Mouse (Mus musculus) forebrain, embryonic 14.5 days (tissue): ENCODE measurements at regions not wholly inside any gene's neighbourhood (a gene's known extent, or its start where the extent isn't known, plus 50 kb on each side); places are given as distances from the start of the nearest gene placed in this dataset.

Experiments
- ATAC-seq: fragments of 200-750 bp; cut with Nextera tagmentation; 2 replicates; pipeline ENCODE4 v1.8.0; 2017; ENCODE audit warnings: mild to moderate bottlenecking, moderate library complexity
- DNase-seq: peaks from one replicate; pipeline ENCODE4 v3.0.0-alpha.2; 2015; ENCODE audit warnings: low spot score
- H3K27ac ChIP-seq: fragments of 300-500 bp; sonication (generic); 2 replicates; pipeline ENCODE4 v1.5.1; 2014; ENCODE audit warnings: low read depth, mild to moderate bottlenecking, control low read depth, low read length, moderate library complexity
- H3K27me3 ChIP-seq: fragments of 300-500 bp; sonication (generic); replicated peaks from 2 replicates; pipeline ENCODE4 v1.6.1; 2014; ENCODE audit warnings: low read length, control low read depth, mixed read lengths; ENCODE audit not compliant: control insufficient read depth, insufficient read depth
- H3K36me3 ChIP-seq: fragments of 300-500 bp; sonication (generic); 2 replicates; pipeline ENCODE4 v1.6.1; 2014; ENCODE audit warnings: low read length, control low read depth; ENCODE audit not compliant: control insufficient read depth, insufficient read depth
- H3K4me1 ChIP-seq: fragments of 300-500 bp; sonication (generic); 2 replicates; pipeline ENCODE4 v1.6.1; 2014; ENCODE audit warnings: antibody characterized with exemption, low read length, control low read depth; ENCODE audit not compliant: control insufficient read depth, insufficient read depth
- H3K4me2 ChIP-seq: fragments of 300-500 bp; sonication (generic); 2 replicates; pipeline ENCODE4 v1.6.1; 2014; ENCODE audit warnings: mild to moderate bottlenecking, control low read depth, low read length
- H3K4me3 ChIP-seq: fragments of 300-500 bp; sonication (generic); 2 replicates; pipeline ENCODE4 v1.5.1; 2014; ENCODE audit warnings: low read depth, low read length, control low read depth
- H3K9ac ChIP-seq: fragments of 300-500 bp; sonication (generic); 2 replicates; pipeline ENCODE4 v1.6.1; 2014; ENCODE audit warnings: mild to moderate bottlenecking, low read length, control low read depth, moderate library complexity
- H3K9me3 ChIP-seq: fragments of 300-500 bp; sonication (generic); replicated peaks from 2 replicates; pipeline ENCODE4 v1.6.1; 2016; ENCODE audit warnings: low read length, control low read depth, mixed read lengths; ENCODE audit not compliant: control insufficient read depth
- WGBS: fragments of 180-500 bp; shearing (Covaris S2); extraction: QIAGEN DNeasy Blood & Tissue Kit; methylation state at CpG from one replicate; pipeline ENCODE4 v1.1.7; 2014; 5-methylcytosine and 5-hydroxymethylcytosine counted together

DNA sequence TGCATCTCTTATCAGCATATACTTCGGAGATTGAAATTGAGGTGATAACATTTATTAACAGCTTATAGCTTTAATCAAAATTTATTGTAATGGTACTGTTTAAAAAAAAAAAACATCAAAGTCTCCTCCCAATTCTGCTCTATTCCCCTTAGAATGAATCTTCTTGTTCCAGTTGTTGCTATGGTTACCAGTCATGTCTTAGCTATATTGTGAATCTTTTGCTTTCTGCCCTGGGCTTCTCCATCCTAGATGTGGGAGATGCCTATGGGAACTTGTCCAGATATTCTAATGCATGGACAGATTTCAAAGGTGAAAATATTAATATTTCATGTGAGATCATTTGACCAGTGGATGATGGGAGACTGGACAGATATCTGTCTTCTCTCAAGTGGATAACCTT, 79.5 kb upstream of the Cxadr start:
- H3K36me3 ChIP-seq, result no peaks in the 10 kb centered on the region
- no peak overlapping the region for H3K9ac ChIP-seq
- H3K4me3 ChIP-seq, result no peak overlapping the region
- no peaks in the 10 kb centered on the region for H3K9me3 ChIP-seq
- H3K4me2 ChIP-seq, result no peak overlapping the region
- H3K4me1 ChIP-seq, result peaks cover 5% of the 10 kb centered on the region
- 96% methylated on average over 1 of the region's 1 CpGs for WGBS
- H3K27me3 ChIP-seq, result no peaks in the 10 kb centered on the region
- ATAC-seq (no peak), DNase-seq (peak; percentile 34)
- no peak overlapping the region for H3K27ac ChIP-seq

DNA sequence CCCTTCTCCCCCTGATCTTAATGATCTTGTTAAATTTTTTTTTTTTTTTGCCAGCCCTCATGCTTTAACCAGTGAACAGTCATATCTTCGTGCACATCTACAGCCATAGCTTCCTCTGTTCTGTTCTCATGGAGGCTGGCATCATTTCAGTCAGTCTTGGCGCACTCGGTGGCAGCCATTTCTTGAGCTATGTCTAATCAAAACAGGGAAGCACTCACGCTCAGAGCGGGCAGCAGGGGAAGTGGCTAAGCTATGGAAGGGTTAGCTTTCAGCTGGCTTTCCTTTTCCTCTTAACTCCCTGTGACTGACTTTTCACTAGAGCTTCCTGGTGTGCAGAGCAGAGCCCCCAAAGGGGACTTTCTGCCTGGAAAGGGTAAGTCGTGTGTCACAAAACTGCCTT, 83.7 kb upstream of the Cxadr start:
- DNase-seq (peak; percentile 57), ATAC-seq (no peak)
- Histone ChIP-seq H3K27me3 (no peaks in the 10 kb centered on the region), H3K9ac (no peak overlapping the region), H3K4me2 (peak overlapping the region; percentile 4; the same call in 1 of the 2 replicates), H3K27ac (no peak overlapping the region), H3K36me3 (no peaks in the 10 kb centered on the region), H3K4me3 (no peak overlapping the region), H3K4me1 (peaks cover 5% of the 10 kb centered on the region), H3K9me3 (no peaks in the 10 kb centered on the region)
- 28% methylated on average over 6 of the region's 6 CpGs for WGBS

GRCm38 (mm10) chr16:78216752-78217351, 84.4 kb upstream of the Cxadr start:
- ATAC-seq (no peak), DNase-seq (no peak)
- Histone ChIP-seq H3K9me3 (no peaks in the 10 kb centered on the region), H3K36me3 (no peaks in the 10 kb centered on the region), H3K9ac (no peak overlapping the region), H3K27ac (no peak overlapping the region), H3K4me1 (peaks cover 5% of the 10 kb centered on the region), H3K27me3 (no peaks in the 10 kb centered on the region), H3K4me2 (no peak overlapping the region), H3K4me3 (no peak overlapping the region)
- WGBS, result 41% methylated on average over 9 of the region's 9 CpGs

DNA sequence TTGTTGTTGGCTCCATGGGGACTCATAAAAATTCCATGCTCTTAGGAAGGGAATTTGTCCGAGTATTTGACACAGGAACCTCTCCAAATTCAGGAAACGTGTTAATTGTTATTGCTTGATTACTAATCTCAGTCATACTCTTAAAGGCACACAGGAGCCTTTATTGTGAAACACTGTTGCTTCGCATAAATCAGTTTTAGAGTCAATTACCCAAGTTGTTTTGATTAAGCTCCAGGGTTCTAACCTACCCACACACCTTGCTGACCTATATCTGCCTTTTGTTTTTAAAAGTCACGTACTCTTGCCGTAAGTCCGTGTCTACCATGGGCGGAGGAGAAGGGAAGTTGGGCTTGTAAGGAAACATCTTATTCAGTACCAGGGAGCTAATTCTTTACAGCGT, 89.6 kb upstream of the Cxadr start:
- no peak overlapping the region for H3K9ac ChIP-seq
- no peaks in the 10 kb centered on the region for H3K36me3 ChIP-seq
- H3K27me3 ChIP-seq, result no peaks in the 10 kb centered on the region
- H3K9me3 ChIP-seq, result no peaks in the 10 kb centered on the region
- H3K4me1 ChIP-seq, result no peaks in the 10 kb centered on the region
- no peak for DNase-seq
- no peak overlapping the region for H3K4me2 ChIP-seq
- WGBS, result 79% methylated on average over 8 of the region's 8 CpGs
- no peak overlapping the region for H3K27ac ChIP-seq
- no peak overlapping the region for H3K4me3 ChIP-seq
- ATAC-seq, result no peak

DNA sequence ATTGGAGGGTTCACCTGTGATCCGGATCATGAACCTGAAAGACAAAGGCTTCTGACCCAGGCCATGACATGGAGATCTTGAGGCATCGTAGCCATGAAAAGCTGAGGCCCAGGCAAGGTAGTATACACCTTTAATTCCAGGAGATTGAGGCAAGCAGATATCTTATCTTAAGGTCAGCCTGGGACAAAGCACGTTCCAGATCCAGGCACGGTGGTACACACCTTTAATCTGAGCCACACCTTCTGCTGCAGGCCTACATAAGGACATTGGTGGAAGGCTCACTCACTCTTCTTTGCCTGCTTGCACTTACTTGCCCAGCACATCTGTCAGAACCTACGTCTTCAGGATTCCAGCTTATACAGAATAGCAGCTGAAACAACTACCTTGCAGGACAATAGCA, 93.0 kb upstream of the Cxadr start:
- Histone ChIP-seq H3K27ac (no peak overlapping the region), H3K36me3 (no peaks in the 10 kb centered on the region), H3K9me3 (no peaks in the 10 kb centered on the region), H3K4me1 (no peaks in the 10 kb centered on the region), H3K27me3 (no peaks in the 10 kb centered on the region), H3K4me3 (no peak overlapping the region), H3K4me2 (no peak overlapping the region), H3K9ac (no peak overlapping the region)
- ATAC-seq, result no peak
- no peak for DNase-seq
- WGBS, result 92% methylated on average over 5 of the region's 5 CpGs

DNA sequence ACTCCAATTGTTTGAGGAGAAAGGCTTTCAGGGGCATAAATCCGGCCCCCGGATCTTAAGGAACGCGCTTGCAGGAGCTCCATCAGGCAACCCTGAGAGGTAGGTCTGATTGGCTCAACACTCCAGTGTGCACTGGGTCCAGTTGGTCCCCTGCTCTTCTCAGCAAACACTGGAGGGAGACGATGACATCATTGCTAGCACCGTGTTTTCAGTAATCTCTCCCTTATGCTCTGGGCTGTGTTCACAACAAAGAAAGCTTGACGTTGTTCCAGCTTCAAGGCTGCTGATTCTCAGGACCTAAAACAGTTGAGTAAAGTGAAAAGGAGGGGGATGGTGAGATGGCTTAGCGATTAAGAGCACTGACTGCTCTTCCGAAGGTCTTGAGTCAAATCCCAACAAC, 97.0 kb upstream of the Cxadr start:
- no peak overlapping the region for H3K4me3 ChIP-seq
- H3K4me2 ChIP-seq, result no peak overlapping the region
- WGBS, result 46% methylated on average over 9 of the region's 9 CpGs
- H3K9me3 ChIP-seq, result no peaks in the 10 kb centered on the region
- H3K9ac ChIP-seq, result no peak overlapping the region
- H3K36me3 ChIP-seq, result no peaks in the 10 kb centered on the region
- peak; percentile 37 for DNase-seq
- no peaks in the 10 kb centered on the region for H3K4me1 ChIP-seq
- H3K27me3 ChIP-seq, result no peaks in the 10 kb centered on the region
- H3K27ac ChIP-seq, result no peak overlapping the region
- peak; percentile 62; the same call in 1 of the 2 replicates for ATAC-seq

DNA sequence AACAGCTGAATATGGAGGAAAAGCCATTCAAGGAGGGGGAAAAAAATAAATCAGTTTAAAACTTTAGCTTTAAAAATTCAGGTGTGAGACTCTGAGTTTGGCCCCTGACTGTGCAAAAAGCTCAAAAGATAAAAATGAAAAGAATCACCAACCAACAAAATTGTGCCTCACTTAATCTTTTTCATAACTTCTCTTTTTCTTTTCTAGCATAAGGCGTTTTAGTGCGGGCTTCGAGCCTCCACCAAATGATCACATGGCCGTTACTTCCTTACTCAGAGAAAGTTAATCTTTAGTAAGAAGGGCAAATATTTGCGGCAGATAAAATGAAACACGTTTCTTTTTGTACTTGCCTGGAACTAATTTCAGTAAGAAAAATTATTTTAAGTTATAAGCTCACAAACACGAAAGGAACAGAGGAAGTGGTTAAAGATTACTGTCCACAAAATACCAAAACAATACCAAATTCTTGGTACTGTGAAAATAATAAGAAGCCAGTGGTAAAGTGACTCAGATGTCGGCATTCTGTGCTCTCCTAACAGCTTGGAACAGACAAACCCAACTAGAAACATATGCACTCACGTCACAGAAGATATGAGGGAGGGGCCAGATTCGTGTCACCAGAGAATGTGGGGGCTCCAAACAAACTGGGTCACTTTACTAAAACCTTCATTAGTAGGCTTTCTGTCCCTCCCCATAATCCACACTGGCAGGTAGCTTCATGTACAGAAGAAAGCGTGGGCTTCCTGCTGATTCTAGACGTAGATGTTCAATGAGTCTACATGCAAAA, 101.1 kb upstream of the Cxadr start:
- no peak overlapping the region for H3K4me3 ChIP-seq
- DNase-seq, result no peak
- 83% methylated on average over 12 of the region's 12 CpGs for WGBS

GRCm38 (mm10) chr16:78199252-78199651, 102.0 kb upstream of the Cxadr start:
- no peaks in the 10 kb centered on the region for H3K9me3 ChIP-seq
- H3K36me3 ChIP-seq, result no peaks in the 10 kb centered on the region
- ATAC-seq, result no peak

More for the DNA sequence above, 101.1 kb upstream of the Cxadr start:
- Histone ChIP-seq H3K9ac (no peak overlapping the region), H3K4me2 (no peak overlapping the region), H3K36me3 (no peaks in the 10 kb centered on the region), H3K27me3 (no peaks in the 10 kb centered on the region), H3K9me3 (no peaks in the 10 kb centered on the region), H3K4me1 (no peaks in the 10 kb centered on the region), H3K27ac (no peak overlapping the region)
- no peak for ATAC-seq

DNA sequence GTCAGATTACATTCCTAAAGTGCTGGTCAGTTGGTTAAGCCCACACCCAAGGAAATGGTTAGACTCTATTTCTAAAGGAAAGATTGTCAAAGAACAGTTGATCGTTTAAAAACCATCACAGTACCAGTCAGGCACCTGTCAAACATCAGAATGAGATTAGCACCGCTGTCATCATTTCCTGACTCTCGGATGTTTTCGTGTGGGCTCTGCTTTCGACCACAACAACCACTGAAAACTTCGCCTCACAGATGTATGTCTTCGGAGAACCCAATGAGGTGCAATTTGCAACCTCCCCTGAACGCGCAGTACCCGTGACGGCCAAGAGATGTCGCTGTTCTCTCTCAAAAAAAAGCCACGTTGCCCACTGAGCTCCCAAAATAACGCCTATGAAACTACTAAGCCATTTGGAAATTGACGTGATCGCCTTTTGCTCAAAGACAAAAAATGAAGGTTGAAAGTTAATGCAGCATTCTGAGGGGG, 102.6 kb upstream of the Cxadr start:
- Histone ChIP-seq H3K27ac (no peak overlapping the region), H3K27me3 (no peaks in the 10 kb centered on the region), H3K9me3 (no peaks in the 10 kb centered on the region), H3K4me1 (no peaks in the 10 kb centered on the region), H3K4me3 (no peak overlapping the region), H3K4me2 (0 out of 2 replicates have a peak overlapping the region, but pooled peaks have one; percentile 7), H3K9ac (no peak overlapping the region), H3K36me3 (no peaks in the 10 kb centered on the region)
- DNase-seq, result peak; percentile 77
- WGBS, result 8% methylated on average over 16 of the region's 16 CpGs
- peak; percentile 55 for ATAC-seq

More at GRCm38 (mm10) chr16:78199252-78199651, 102.0 kb upstream of the Cxadr start:
- no peaks in the 10 kb centered on the region for H3K4me1 ChIP-seq
- DNase-seq, result no peak
- no peak overlapping the region for H3K4me3 ChIP-seq
- no peaks in the 10 kb centered on the region for H3K27me3 ChIP-seq
- no peak overlapping the region for H3K9ac ChIP-seq
- H3K27ac ChIP-seq, result no peak overlapping the region
- WGBS, result 80% methylated on average over 10 of the region's 10 CpGs
- H3K4me2 ChIP-seq, result no peak overlapping the region
